Mouse (Mus musculus) ES-Bruce4 (cell line): ENCODE results near the gene Nfkbie. TPM values are rescaled to one million over a fixed set of nuclear protein-coding genes. Genes with fewer than 3 reads are reported as not detected.

Experiments used
- H3K27ac ChIP-seq: 2 replicates; pipeline ENCODE4 v1.5.1; 2012; ENCODE audit warnings: low read length, inconsistent platforms; ENCODE audit not compliant: insufficient read depth
- H3K27me3 ChIP-seq: 2 replicates; pipeline ENCODE4 v1.6.1; 2012; ENCODE audit warnings: mild to moderate bottlenecking, low read length, inconsistent platforms; ENCODE audit not compliant: control insufficient read depth, poor library complexity, insufficient read depth, severe bottlenecking
- H3K36me3 ChIP-seq: 2 replicates; pipeline ENCODE4 v1.6.1; 2012; ENCODE audit warnings: inconsistent platforms, mild to moderate bottlenecking, low read length, moderate library complexity; ENCODE audit not compliant: control insufficient read depth, poor library complexity, insufficient read depth, severe bottlenecking
- H3K4me1 ChIP-seq: one replicate; pipeline ENCODE4 v1.8.1; 2011; ENCODE audit warnings: low read length; ENCODE audit not compliant: control insufficient read depth, insufficient read depth
- H3K4me3 ChIP-seq: 2 replicates; pipeline ENCODE4 v1.5.1; 2011; ENCODE audit warnings: low read depth, mild to moderate bottlenecking, low read length
- H3K9ac ChIP-seq: 2 replicates; pipeline ENCODE4 v1.6.1; 2012; ENCODE audit warnings: low read depth, mild to moderate bottlenecking, inconsistent platforms; ENCODE audit not compliant: poor library complexity, severe bottlenecking
- H3K9me3 ChIP-seq: replicated peaks from 2 replicates; pipeline ENCODE4 v1.6.1; 2012; ENCODE audit warnings: mild to moderate bottlenecking, low read length, inconsistent platforms; ENCODE audit not compliant: control insufficient read depth, poor library complexity, insufficient read depth, severe bottlenecking
- CTCF ChIP-seq: IDR thresholded peaks from one replicate; pipeline ENCODE4 v1.8.1; 2011; ENCODE audit warnings: low read depth, low read length
- EP300 ChIP-seq: IDR thresholded peaks from 2 replicates; pipeline ENCODE4 v1.6.1; 2011; ENCODE audit warnings: low read depth, low read length; ENCODE audit not compliant: insufficient read depth
- POLR2A ChIP-seq: IDR thresholded peaks from one replicate; pipeline ENCODE4 v1.8.1; 2011; ENCODE audit warnings: low read length; ENCODE audit not compliant: insufficient read depth
- polyA plus RNA-seq: library from polyadenylated mRNA; stranded (reverse); fragments of >200 nt; gene quantifications from 2 replicates; pipeline ENCODE4 v1.2.4, GENCODE M21; 2011; ENCODE audit warnings: low read depth; ENCODE audit not compliant: missing spikeins, insufficient read depth, insufficient read length

Nfkbie gene
- polyA plus RNA-seq, 1 experiment = 2.7 TPM

- peak overlapping the region; percentile 99 for H3K9ac ChIP-seq
- H3K27me3 ChIP-seq = no peaks in the 10 kb centered on the region
- TF ChIP-seq POLR2A (peak; percentile 52), EP300 (peak; percentile 93), CTCF (no peak)
- peak overlapping the region; percentile 84 for H3K4me3 ChIP-seq
- peak overlapping the region; percentile 71 for H3K27ac ChIP-seq
- H3K4me1 ChIP-seq = no peaks in the 10 kb centered on the region
- H3K36me3 ChIP-seq = peaks cover 35% of the 10 kb centered on the region
- H3K9me3 ChIP-seq = no peaks in the 10 kb centered on the region
These were observed 18.2 kb downstream of the Nfkbie start for GRCm38 (mm10) chr17:45573780-45574123.

GRCm38 (mm10) chr17:45574129-45574761 is 18.7 kb downstream of the Nfkbie start:
- Histone ChIP-seq H3K36me3 (peaks cover 30% of the 10 kb centered on the region), H3K27ac (peak overlapping the region; percentile 71), H3K9ac (peak overlapping the region; percentile 99), H3K4me3 (peak overlapping the region; percentile 83), H3K9me3 (no peaks in the 10 kb centered on the region), H3K4me1 (no peaks in the 10 kb centered on the region), H3K27me3 (no peaks in the 10 kb centered on the region)
- no peak for TF ChIP-seq CTCF
- no peak for TF ChIP-seq POLR2A
- TF ChIP-seq EP300 = no peak

GRCm38 (mm10) chr17:45575123-45575897 is 19.8 kb downstream of the Nfkbie start:
- peaks cover 19% of the 10 kb centered on the region for H3K36me3 ChIP-seq
- no peaks in the 10 kb centered on the region for H3K9me3 ChIP-seq
- TF ChIP-seq CTCF (no peak), EP300 (no peak), POLR2A (no peak)
- H3K9ac ChIP-seq = no peak overlapping the region
- peak overlapping the region; percentile 71 for H3K27ac ChIP-seq
- no peak overlapping the region for H3K4me3 ChIP-seq
- H3K27me3 ChIP-seq = no peaks in the 10 kb centered on the region
- peaks cover 3% of the 10 kb centered on the region for H3K4me1 ChIP-seq

- no peak for TF ChIP-seq EP300
- TF ChIP-seq POLR2A = no peak
- no peak for TF ChIP-seq CTCF
- H3K27ac ChIP-seq = peak overlapping the region; percentile 33
- no peaks in the 10 kb centered on the region for H3K27me3 ChIP-seq
- no peaks in the 10 kb centered on the region for H3K9me3 ChIP-seq
- H3K4me1 ChIP-seq = peaks cover 4% of the 10 kb centered on the region
- H3K9ac ChIP-seq = no peak overlapping the region
- no peak overlapping the region for H3K4me3 ChIP-seq
- H3K36me3 ChIP-seq = no peaks in the 10 kb centered on the region
These were observed 22.7 kb downstream of the Nfkbie start for GRCm38 (mm10) chr17:45578242-45578641.

- Histone ChIP-seq H3K9ac (peak overlapping the region; percentile 25; the same call in 1 of the 2 replicates), H3K36me3 (no peaks in the 10 kb centered on the region), H3K9me3 (no peaks in the 10 kb centered on the region), H3K4me3 (no peak overlapping the region), H3K27me3 (no peaks in the 10 kb centered on the region), H3K27ac (peak overlapping the region; percentile 65), H3K4me1 (peaks cover 4% of the 10 kb centered on the region)
- TF ChIP-seq POLR2A (no peak), CTCF (peak; percentile 19)
These were observed 23.3 kb downstream of the Nfkbie start for GRCm38 (mm10) chr17:45578843-45579242.

- H3K4me1 ChIP-seq = peaks cover 4% of the 10 kb centered on the region
- H3K36me3 ChIP-seq = no peaks in the 10 kb centered on the region
- no peaks in the 10 kb centered on the region for H3K27me3 ChIP-seq
- H3K9ac ChIP-seq = peak overlapping the region; percentile 25
- TF ChIP-seq CTCF = no peak
- TF ChIP-seq EP300 = peak; percentile 77; the same call in 1 of the 2 replicates
- no peaks in the 10 kb centered on the region for H3K9me3 ChIP-seq
- H3K4me3 ChIP-seq = no peak overlapping the region
- H3K27ac ChIP-seq = peak overlapping the region; percentile 65
These were observed 24.1 kb downstream of the Nfkbie start for GRCm38 (mm10) chr17:45579554-45579953.
